Mouse (Mus musculus): ENCODE results near the gene Prkca.

The Prkca gene

DNA sequence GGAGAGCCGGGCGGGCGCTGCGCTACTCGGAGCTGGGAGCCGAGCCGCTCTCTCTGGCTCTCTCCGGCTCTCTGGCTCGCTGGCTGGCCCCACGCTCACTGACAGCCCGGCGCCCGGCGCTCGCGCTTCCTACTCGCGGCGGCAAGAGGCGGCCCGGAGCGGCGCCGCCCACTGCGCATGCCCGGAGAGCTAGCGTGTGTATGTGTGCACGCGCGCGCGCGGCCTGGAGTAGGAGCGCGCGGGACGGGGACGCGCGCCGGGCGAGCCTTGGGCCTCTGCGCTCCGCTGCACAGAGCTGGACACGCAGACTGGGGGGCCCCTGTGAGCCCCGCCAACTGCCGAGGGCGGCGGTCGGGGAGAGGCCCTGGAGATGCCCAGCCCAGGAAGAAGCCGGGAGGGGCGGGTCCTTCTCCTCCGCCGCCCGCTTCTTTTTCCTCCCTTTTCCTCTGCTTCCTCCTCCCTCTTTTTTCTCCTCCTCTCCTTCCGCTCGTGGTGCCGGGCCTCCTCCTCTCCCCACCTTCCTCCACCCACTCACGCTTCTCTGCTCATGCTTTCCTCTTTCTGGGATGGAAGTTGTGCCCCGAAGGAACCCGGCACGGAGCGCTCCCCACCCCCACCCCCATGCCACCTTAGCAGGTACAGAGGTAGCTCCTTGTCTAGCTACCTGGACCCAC, at the start of gene Prkca:
Prkca (minus strand) TSS at position 140 of the 674 bp plus-strand sequence.
- DNase-seq (ENCODE audit: low read depth, low spot score): peak; percentile 83

DNA sequence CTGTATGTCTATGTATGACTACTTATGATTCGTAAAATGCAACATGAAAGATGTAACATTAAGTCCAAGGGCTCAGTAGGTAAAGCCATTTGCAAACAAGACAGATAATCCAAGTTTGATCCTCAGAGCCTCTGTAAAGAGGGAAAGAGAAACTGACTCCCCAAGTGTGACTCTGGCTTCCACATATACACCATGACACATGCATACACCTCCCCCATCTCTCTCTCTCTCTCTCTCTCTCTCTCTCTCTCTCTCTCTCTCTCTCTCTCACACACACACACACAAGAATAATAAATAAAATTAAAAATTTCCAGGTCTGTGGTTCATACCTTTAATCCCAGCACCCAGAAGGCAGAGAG, 41.9 kb upstream of the Prkca start:
- no peak for DNase-seq (ENCODE audit: low read depth, low spot score)

DNA sequence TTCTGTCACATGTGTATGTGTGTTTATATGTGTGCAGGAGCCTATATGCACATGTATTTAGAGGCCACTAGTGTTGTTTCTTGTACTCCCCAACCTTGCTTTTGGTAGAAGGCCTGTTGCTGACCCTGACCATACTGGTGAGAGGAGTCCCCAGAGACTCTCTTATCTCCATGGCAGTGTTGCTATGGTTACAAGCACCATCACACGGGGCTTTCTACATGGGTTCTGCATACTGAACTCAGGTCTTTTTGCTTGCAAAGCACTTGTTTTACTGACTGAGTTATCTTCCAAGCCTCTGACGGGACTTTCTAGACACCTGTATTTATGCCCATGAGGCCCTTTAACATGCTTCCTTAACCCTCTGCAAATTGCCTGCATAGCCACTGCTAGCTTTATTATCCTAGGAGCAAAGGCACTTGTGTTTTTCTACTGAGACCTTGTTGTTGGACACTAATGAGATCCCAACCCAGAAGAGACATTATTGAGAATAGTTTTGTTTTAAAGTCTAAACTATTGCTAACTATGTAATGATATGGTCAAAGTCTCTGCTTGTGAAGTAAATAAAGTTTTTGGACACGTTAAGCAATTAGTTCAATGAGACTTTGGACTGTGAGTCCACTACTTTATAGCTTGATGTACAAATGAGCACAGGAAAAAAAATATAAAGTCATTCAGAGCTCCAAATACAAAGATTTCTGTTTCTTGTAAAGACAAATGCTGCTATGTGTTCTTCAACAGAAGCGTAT, 41.4 kb upstream of the Prkca start:
- DNase-seq (ENCODE audit: low read depth, low spot score): no peak

DNA sequence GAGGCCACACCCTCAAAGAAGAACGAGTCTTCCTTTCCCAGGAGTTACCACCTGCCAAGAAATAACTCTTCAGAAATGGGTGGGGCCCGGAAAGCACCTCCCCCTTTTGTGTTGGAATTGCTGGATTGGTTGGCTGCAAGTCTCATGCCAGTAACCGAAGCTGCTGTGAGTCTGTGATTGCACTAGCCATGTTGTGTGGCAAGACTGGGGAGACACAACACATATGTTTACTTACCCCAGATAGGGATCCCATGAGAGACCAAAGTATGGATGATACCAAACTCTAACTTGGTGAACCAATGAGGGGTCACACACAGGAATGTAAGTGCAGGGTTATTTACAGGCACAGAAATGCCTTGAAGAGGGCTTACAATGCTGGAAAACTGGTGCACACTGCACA, 38.9 kb upstream of the Prkca start:
- DNase-seq (ENCODE audit: low read depth, low spot score): no peak

DNA sequence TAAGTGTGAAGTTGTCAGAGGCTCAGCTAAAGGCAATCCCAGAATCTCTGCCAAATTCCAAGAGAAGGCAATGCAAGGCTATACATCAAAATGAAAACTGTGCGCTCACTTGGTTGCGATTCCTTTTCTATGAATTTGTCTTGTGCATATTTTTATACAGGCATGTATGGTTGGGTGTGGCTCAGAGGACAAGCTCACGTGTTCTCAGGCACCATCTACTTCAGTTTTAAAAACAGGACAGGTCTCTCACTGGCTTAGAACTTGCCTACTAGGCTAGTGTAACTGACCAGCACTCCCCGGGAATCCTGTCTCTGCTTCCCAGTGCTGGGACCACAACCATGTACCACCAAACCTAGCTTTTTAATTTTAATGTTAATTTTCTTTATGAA, 34.6 kb upstream of the Prkca start:
- DNase-seq (ENCODE audit: low read depth, low spot score): no peak

DNA sequence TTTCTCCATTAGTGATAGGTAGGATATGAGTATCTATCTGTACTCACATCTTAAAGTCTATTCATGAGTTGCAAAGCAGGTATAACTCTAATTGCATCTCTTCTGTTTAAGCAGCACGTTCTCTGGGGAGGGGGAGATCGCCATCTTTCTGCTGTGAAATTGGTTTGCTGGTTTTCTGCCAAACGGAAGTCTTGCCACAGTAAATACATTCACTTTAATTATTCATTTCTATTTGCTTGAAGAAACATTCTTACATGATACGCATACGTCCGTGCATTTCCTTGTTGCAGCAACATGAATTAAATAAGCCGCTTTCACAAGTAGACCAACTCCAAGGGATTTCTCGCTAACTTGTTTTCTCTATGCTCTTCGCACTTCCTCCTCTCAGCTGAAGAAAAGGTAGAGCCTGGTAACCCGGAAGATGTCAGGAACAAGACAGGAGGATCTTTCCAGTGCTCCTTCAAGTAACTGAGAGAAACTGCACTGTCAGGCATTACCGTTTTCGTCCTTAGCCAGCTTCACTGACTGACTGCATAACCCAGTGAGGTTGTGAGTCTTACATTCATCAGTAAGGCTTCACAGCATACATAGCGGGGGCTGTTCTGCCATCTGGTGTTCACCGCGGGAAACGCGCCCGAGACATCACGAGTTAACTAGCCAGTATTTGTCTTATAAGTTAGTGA, 34.1 kb upstream of the Prkca start:
- DNase-seq (ENCODE audit: low read depth, low spot score): peak; percentile 54

DNA sequence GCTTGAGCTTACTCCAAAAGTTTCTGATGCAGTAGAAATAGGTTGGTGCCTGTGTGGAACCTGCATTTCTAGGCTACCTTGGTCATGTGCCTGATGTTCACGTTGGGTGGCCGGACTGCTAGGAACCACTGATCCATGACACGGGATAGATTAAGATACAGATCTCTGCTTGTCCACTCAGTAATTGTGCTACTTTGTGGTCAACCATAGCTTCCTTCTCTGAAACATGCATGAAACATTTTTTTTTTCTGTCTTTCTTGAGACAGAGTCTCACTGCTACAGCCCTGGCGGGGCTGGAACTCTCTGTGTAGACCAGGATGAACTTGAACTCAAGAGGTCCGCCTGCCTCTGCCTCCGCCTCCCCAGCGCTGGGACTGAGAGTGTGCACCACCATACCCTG, 33.1 kb upstream of the Prkca start:
- DNase-seq (ENCODE audit: low read depth, low spot score): no peak

DNA sequence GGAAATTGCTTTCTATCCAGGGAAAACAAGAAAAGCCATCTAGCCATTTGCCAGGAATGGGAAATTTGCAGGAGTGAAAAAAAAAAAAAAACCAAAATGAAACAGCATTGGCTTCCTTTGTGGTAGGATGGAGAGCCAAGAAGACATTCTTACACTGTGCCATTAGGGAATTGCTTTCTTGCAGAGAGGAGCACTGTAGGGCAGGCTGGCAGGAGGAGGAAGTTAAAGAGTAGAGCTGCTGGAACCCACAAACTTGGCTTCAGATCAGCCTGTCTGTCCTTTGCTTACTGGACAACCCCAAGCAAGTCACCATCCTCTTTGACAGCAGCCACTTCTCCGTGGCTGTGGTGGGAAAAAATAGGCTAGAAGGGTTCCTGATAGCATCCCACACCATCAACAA, 23.3 kb upstream of the Prkca start:
- DNase-seq (ENCODE audit: low read depth, low spot score): no peak

DNA sequence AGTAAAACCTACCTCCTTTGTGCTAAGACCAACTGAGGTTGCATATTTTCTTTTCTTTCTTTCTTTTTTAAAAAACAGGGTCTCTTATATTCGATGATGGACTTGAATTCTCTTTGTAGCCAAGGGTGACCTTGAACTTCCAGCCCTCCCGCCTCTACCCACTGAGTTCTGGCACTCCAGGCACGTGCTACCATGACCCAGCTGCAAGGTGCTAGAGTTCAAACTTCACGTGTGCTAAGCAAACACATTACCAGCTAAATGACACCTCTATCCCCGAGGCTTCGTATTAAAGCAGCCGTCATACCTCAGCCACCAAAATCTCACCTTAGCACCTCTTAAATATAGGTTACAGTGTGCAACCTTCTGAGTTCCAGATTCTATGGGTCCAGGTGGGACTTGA, 21.9 kb upstream of the Prkca start:
- DNase-seq (ENCODE audit: low read depth, low spot score): no peak

DNA sequence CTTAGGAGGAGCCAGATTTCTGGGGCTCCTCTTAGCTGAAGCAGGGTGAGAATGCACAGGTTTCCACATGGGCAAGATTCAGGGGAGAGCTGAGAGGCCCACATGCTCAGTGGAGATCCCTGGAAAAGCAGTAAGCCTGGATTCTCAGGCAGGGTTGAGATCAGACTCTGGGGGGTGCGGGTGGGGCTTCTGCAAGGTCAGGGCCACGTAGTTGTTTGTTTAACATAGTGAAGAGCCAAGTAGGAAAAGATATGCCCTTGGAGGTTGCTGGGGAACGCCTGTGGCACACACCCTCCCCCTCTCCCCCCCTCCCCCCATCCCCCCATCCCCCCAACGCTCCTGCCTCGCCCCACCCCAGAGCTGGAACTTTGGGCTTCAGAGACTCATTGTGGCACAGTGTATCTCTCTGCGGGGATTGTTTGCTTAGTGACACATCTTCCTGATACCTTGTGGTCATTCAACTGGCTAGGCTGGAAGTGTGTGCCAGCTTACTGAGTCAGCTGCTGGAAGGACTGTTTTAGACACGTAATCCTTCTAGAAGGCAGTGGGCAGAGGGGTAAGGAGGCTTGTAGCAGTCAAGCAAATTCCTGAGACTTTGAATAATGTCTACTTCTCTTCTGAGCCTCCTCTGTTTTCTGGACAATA, 21.3 kb upstream of the Prkca start:
- no peak for DNase-seq (ENCODE audit: low read depth, low spot score)

DNA sequence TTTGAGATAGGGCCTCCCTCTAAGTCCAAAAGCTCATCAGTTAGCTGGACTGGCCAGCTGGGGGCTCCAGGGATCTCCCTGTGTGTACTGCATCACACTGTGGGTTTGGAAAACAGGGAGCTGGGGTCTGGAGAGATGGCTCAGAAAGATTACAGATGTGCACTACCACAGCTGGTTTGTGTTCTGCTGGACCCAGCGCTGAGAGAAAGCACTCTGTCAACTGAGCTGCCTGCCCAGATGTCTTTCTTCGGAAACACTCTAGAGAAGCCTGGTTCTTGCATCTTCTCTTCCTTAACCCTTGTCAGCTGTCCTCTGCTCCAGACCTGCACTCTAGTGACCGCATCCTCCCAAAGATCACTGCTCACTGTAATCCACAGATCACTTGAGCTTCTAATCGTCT, 20.3 kb upstream of the Prkca start:
- DNase-seq (ENCODE audit: low read depth, low spot score): no peak

DNA sequence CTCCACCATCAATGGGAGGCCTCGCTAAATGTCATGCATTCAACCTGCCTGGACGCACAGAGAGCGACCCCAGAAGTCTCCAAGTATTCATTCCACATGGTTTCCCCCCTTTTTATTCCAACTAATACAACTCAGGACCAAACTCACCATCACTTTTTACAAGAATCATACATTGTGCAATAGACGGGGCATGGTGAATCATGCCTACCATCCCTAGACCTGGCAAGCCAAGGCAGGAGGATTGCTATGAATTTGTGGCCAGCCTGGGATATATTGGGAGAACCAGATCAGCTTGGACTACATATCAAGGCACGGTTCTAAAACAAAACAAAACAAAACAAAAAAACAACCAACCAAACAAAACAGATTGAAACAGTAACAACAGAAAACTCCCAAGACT, 19.2 kb upstream of the Prkca start:
- no peak for DNase-seq (ENCODE audit: low read depth, low spot score)

DNA sequence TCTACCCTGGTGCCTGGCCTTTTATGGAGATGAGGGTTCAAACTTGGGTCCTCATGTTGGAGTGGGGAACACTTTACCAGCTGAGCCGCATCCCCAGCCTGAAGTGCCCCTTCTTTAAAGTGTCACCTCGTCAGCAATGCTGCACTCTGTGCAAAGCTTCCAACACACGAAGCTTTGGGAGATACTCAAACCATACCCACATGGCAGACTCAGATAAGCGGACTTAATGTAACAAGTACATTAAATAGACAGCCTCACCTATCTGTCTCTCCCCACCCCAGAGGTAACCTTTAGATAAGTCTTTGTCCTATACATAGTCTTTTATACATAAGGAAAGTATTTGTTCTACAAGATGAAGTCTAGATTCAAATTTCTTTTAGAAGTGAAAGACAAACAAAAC, 17.3 kb upstream of the Prkca start:
- DNase-seq (ENCODE audit: low read depth, low spot score): no peak

DNA sequence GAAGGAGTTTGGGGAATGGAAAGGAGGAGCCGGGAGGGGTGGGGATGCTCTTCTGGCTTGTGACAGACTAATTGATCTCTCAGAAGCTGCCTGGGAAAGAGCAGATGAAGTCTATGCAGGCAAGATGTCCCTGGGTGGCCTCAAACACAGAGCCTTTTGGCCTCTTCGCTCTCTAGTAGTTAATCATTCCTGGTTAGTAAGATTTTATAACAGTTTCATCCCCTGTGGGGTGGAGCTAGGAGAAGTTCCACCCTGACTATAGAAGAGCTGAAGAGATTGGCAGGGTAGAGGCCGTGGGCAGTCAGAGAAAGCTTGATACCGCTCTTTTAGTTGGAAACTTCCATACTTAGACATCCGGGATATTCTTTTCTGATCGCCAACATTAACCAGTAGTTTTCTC, 15.2 kb upstream of the Prkca start:
- no peak for DNase-seq (ENCODE audit: low read depth, low spot score)

DNA sequence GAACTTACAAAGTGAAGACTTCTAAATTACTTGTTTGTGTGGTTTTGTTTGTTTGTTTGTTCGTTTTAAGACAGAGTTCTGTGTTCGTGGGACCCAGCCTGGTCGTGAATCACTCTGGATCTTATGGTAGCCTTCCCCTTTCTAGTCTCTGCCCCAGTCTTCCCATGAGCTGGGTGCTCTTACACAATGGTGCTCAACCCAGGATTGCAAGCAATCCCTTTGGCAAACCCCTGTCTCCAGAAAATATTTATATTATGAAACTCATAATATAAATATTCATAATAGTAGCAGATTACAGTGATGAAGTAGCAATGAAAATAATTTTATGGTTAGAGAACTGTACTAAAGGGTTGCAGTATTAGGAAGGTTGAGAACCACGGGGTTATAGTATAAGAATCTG, 12.3 kb upstream of the Prkca start:
- DNase-seq (ENCODE audit: low read depth, low spot score): no peak

DNA sequence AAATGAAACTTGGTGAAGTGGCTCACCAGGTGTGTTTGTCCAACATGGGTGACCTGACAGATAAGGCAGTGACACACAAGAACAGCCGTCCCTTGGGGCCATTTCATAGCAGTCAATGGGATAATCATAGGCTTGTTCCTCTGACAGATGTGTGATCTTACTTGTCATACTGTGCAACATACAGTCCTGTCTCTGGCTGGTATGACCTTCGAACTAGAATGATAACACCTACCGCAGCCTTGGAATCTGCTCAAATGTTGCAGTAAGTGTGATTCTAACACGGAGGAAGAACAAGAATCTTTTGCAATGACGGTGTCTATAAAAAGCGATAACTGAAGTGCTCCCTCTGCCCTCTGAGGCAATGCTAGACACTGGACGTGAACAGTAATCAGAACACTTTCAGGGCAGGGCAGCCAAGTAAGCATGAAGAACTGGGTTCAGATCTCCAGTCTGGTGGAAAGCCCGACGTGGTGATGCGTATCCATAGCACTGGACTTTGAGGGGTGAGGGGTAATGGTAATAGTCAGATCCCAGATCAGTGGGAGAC, 9.2 kb upstream of the Prkca start:
- no peak for DNase-seq (ENCODE audit: low read depth, low spot score)

DNA sequence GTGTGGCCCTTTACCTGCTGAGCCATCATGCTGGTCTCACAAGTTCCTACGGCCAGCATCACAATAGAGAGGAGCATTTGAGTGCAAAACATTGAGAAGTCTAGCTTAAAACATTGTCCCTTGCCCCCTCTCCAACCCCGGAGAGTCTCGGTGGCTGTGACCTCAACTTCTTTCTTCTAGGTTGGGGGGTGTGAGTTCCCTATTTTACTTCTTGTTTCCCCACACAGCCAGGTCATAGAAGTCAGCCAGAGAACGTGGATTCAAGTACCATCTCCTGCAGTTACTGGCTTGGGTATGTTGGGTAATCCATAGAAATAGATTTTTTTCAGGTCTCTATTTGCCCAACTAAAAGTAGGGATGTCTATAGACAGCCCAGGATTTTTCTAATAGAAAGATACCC, 7.1 kb upstream of the Prkca start:
- DNase-seq (ENCODE audit: low read depth, low spot score): no peak

DNA sequence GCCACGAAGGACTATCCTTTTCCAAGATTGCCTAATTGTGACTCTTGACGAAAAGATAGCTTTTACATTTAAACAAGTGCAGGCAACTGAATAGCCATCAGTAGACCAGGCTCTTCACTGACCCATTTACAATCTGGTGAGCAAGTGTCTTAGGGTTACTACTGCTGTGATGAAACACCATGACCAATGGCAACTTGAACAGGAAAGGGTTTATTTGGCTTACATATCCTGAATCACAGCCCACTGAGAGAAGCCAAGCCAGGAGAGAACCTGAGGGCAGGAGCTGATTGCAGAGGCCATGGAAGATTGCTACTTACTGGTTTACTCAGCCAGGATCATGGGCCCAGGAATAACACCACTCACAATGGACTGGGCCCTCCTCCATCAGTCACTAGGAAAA, 1.6 kb upstream of the Prkca start:
- DNase-seq (ENCODE audit: low read depth, low spot score): no peak

DNA sequence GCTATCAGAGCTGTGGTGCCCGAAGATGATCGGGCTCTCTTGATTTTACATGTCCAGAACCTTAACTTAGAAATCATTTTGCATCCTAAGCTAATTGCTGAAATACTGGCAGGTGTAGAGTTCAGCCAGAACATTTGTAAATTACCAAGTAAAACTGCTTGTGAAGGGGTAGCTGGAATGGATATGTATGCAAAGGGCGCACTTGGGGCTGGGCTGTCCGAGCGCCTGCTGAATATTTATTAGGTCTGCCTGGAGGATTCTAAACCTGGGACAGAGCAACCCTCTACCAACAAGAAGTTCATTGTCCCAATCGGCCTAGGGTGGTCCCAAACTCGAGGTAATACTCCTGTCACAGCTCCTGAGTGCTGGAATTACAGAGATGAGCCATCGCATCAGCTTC, 1.0 kb upstream of the Prkca start:
- DNase-seq (ENCODE audit: low read depth, low spot score): no peak

DNA sequence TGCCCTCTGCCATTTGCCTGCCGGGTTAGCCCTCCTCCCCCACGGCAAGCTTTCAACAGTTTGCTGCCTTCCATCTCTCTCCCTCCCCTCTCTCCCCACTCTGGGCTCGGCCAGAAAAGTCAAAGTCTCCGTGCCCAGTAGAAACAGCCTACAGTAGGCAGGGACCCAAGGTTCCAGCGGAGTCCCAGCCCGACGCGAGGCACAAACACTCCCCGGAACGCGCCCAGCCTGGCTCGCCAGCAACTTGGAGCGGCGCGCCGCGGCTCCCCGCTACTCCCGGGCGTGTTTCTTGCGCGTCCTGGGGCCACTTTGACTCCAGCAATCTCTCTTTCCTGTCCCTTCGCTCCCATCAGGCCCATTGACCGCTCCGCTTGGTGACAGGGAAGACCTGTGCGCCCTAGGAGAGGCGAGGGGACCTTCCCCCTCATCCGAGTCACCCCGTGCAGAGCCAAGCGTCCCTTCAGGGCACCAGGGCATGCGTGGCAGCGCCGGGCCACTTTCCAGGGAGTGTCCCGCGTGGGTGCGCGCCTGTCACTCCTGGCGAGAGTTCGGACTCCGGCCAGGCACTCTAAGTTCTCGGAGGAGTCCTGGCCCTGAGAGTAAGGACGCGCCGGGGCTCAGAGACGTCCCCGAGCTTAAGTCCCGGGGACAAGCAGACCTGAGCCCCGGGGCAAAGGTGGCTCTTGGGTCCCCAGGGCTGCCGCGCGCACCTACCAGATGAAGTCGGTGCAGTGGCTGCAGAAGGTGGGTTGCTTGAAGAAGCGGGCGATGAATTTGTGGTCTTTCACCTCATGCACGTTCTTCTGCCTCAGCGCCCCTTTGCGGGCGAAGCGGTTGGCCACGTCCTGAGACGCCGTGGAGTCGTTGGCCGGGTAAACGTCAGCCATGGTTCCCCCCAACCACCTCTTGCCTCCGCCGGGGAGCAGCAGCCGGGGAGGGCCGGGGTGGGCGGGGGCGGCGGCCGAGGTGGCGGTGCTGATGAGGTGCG, 653 bp downstream of the Prkca start, which contains the start of gene Apoh:
Apoh (plus strand) TSS at position 574 of the 988 bp plus-strand sequence.
- peak; percentile 45 for DNase-seq (ENCODE audit: low read depth, low spot score)

DNA sequence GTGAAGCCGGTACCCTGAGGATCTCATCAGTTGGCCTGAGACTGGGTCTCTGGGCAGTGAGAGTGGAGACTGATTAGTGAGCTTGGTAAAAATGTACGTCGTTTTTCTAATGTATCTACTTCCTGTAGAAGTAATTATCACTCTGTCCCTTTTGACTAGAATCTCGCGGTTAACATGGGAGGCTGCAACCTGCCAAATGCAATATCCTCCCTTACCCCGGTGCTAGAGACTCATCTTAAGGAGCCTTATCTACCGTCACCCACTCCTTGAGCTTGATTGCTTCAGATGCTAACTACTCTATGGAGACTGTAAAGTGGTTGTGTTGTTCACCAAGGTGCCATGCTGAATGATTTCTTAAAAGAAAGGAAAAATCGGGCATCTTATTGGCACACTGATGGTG, 1.9 kb downstream of the Prkca start:
- no peak for DNase-seq (ENCODE audit: low read depth, low spot score)

Measured in WW6 (cell line).